Mouse (Mus musculus) erythroblast, embryonic 14.5 days (primary cell): ENCODE measurements around the gene Thsd4. TPM values are rescaled to one million over a fixed set of nuclear protein-coding genes. Genes with fewer than 3 reads are reported as not detected.

Source experiments
- H3K27me3 ChIP-seq: 2 replicates; pipeline ENCODE4 v1.6.1; 2012; ENCODE audit warnings: inconsistent platforms; ENCODE audit not compliant: control insufficient read depth
- H3K36me3 ChIP-seq: 2 replicates; pipeline ENCODE4 v1.6.1; 2012; ENCODE audit warnings: mild to moderate bottlenecking, inconsistent platforms; ENCODE audit not compliant: control insufficient read depth
- H3K4me1 ChIP-seq: 2 replicates; pipeline ENCODE4 v1.6.1; 2012; ENCODE audit warnings: inconsistent platforms; ENCODE audit not compliant: control insufficient read depth
- H3K4me3 ChIP-seq: replicated peaks from 2 replicates; pipeline ENCODE3; 2012; ENCODE audit warnings: moderate library complexity, mild to moderate bottlenecking, inconsistent platforms
- H3K9me3 ChIP-seq: 2 replicates; pipeline ENCODE4 v1.6.1; 2012; ENCODE audit warnings: low read length, inconsistent platforms, mixed read lengths; ENCODE audit not compliant: control insufficient read depth
- GATA1 ChIP-seq: IDR thresholded peaks from 2 replicates; pipeline ENCODE4 v1.6.1; 2012; ENCODE audit warnings: low read length, inconsistent platforms, mixed read lengths
- TAL1 ChIP-seq: IDR thresholded peaks from 3 replicates; pipeline ENCODE4 v1.6.1; 2012; ENCODE audit warnings: low read length, inconsistent platforms, mixed read lengths
- polyA plus RNA-seq: library from polyadenylated mRNA; stranded (reverse); fragments of >175 nt; gene quantifications from 2 replicates; pipeline ENCODE4 v1.2.3, GENCODE M21; 2012

Gene Thsd4
- polyA plus RNA-seq, 1 experiment: 0.01 TPM

DNA sequence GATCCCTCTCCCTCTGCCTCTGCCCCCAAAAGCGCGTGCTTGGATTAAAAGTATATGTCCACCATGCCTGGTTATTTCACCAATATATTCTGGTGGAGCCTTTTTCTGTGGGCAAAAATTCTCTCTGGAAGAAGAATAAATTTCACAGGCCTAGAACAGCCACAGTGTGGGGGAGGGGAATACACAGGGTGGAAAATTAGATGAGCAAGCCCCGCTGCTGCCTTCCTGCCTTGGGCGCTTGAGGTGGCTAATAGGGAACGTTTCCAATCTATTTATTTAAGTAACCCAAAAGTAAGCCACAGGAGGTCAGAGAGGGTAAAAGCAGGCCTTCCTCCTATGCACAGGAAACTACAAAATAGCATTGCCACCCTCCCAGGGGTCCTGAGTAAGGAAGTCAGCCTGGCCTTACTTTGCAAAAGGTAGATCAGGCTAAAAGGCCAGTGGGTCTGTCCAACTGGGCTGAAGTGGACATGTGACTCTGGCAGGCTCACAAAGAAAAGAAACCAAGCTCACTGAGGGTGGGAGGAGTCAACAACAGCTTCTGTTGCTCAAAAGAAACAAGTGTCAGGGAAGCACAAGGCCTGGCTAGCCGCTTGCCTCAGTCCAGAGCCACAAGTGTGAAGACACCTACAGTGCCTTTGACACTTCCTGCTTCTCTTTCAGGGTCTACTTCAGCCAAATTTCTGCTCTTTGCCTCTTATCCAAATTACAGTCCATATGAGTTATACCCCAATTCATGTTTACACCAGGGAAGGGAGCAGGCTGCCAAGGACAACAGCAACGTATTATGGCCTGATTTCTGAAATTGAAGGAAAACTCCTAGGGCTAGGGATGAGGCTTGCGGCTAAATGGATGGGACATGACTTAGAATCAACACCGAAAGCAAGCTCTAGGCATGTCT lies 289.6 kb downstream of the Thsd4 start:
- Histone ChIP-seq H3K4me1 (no peaks in the 10 kb centered on the region), H3K9me3 (no peaks in the 10 kb centered on the region), H3K36me3 (no peaks in the 10 kb centered on the region), H3K27me3 (no peaks in the 10 kb centered on the region), H3K4me3 (no peak overlapping the region)
- TF ChIP-seq TAL1: no peak

DNA sequence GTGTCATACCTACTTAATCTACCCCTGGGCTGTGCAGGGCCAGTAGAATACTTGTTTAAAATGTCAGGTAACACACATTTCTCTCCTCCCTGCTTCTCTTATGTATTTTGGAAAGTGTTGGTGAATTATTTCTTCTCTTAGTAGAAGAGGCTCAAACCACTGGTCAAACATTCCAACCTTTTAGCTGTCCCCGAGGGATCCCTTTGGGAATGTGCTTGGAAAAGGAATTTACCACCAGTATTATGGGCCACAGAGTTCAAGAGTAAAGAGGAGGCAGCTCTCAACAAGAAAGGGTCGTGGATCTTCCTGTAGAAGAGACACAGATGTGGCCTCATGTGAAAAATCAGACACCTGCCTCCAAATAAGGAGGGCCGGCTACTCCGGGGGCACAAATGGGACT lies 292.4 kb downstream of the Thsd4 start:
- H3K9me3 ChIP-seq: no peaks in the 10 kb centered on the region
- H3K27me3 ChIP-seq: no peaks in the 10 kb centered on the region
- no peaks in the 10 kb centered on the region for H3K36me3 ChIP-seq
- TF ChIP-seq GATA1: no peak
- no peak for TF ChIP-seq TAL1
- no peak overlapping the region for H3K4me3 ChIP-seq
- H3K4me1 ChIP-seq: no peaks in the 10 kb centered on the region

DNA sequence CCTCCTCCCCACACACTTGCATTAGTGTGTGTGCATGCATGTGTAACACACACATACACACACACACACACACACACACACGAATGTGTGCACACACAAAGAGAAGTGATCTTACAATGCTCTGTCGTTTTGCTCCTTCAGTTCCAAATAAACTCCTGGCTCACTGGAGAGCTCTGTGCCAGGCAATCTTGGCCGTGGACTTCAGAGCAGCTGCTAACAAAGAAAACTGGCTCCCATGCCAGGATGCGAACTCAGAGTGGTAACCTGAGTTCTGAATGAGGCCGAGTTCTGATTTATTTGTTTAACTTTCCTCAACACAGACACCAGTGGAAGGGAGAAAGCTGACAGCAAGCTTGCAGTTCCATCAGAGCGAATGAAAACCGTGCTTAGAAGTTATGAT lies 294.1 kb downstream of the Thsd4 start:
- Histone ChIP-seq H3K36me3 (no peaks in the 10 kb centered on the region), H3K9me3 (no peaks in the 10 kb centered on the region), H3K27me3 (no peaks in the 10 kb centered on the region), H3K4me3 (no peak overlapping the region), H3K4me1 (no peaks in the 10 kb centered on the region)
- TF ChIP-seq GATA1: no peak
- TF ChIP-seq TAL1: no peak

DNA sequence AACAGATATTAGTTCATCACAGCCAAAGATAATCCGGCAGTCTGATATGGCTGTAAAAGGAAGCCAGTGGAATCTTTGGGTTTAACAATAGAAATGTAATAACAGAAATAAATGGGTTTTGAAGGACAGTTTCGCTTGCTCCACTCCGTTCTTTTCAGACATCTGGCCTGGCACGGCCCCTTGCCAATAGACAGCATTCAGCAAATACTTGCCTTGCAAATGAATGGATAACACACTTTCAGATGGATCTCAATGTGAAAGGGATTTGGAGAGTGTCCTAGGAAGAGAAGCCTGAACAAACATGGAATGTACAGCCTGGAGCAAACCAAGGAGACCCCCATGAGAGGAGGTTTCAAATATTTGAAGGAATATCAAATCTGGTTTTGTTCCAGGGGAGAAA lies 295.2 kb downstream of the Thsd4 start:
- Histone ChIP-seq H3K36me3 (no peaks in the 10 kb centered on the region), H3K4me1 (no peaks in the 10 kb centered on the region), H3K9me3 (no peaks in the 10 kb centered on the region), H3K27me3 (no peaks in the 10 kb centered on the region), H3K4me3 (no peak overlapping the region)
- TF ChIP-seq GATA1: no peak
- no peak for TF ChIP-seq TAL1

DNA sequence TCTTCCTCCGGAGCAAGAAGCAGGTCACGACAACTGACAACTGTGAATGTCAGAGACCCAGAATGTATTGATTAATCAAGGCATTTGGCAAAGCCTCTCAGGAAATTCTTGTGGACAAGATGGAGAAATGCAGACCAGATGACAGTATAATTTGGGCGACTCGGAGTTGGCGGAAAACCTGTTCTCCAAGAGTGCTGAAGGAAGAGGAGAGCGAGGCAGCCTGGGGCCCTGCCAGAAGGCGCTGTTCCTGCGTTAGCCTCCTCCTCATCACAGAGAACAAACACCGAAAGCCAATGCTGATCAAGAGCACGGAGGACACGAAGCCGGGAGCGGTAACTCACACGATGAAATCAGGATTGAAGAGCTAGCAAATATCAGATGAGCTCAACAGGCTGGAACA lies 295.7 kb downstream of the Thsd4 start:
- no peak for TF ChIP-seq GATA1
- no peak for TF ChIP-seq TAL1
- no peaks in the 10 kb centered on the region for H3K27me3 ChIP-seq
- no peaks in the 10 kb centered on the region for H3K36me3 ChIP-seq
- H3K4me1 ChIP-seq: no peaks in the 10 kb centered on the region
- no peaks in the 10 kb centered on the region for H3K9me3 ChIP-seq
- no peak overlapping the region for H3K4me3 ChIP-seq

DNA sequence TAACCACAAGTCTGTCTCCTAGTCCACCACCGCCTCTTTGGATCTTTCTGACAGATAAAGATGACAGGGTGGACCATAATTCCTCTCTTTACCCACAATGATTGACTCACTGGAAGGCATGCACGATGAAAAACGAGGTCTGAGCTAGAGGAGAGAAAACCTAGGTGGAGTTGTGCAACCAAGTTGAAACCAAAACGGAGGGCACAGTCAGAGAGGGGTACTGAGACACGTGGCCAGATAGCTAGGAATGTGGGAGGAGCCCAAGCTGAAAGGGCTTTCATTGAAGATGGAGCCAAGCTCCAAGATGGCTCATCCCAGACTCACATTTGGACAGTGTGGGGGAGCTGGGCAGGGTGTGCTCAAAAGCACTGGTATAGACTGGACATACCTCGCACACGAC lies 296.4 kb downstream of the Thsd4 start:
- H3K36me3 ChIP-seq: no peaks in the 10 kb centered on the region
- H3K4me3 ChIP-seq: no peak overlapping the region
- no peaks in the 10 kb centered on the region for H3K9me3 ChIP-seq
- H3K4me1 ChIP-seq: no peaks in the 10 kb centered on the region
- no peaks in the 10 kb centered on the region for H3K27me3 ChIP-seq
- TF ChIP-seq GATA1: no peak
- TF ChIP-seq TAL1: no peak

DNA sequence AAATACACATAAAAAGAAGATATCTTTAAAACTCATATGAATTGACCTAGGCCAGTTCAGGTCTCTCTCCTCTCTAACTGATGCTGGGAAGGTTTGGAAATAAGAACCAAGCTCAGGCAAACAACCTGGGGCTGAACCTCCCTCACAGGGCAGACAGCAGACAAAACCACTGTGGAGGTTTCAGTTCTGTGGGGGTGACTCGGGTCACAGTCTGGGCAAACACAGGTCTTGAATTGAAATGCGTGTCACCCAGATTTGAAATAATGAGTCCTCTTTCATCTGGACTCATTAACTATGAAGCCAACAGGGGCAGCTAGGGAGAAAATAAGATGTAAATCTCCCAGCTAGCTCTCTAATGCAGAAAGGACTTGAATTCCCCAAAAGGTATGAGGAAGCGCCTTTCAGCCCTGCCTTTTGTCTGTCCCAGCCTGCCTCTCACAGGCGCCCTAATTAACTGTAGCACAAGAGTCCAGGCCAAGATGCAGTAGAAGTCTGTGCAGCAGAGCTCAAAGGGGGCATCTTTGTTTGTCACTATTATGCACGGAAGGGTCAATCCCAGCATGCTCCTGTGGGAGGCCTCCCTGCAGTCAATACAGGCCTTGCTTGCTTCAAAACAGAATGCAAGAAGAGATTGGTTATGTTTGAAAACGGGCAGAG lies 297.7 kb downstream of the Thsd4 start:
- Histone ChIP-seq H3K36me3 (no peaks in the 10 kb centered on the region), H3K9me3 (no peaks in the 10 kb centered on the region), H3K4me3 (no peak overlapping the region), H3K27me3 (no peaks in the 10 kb centered on the region), H3K4me1 (no peaks in the 10 kb centered on the region)
- TF ChIP-seq TAL1: no peak
- no peak for TF ChIP-seq GATA1

DNA sequence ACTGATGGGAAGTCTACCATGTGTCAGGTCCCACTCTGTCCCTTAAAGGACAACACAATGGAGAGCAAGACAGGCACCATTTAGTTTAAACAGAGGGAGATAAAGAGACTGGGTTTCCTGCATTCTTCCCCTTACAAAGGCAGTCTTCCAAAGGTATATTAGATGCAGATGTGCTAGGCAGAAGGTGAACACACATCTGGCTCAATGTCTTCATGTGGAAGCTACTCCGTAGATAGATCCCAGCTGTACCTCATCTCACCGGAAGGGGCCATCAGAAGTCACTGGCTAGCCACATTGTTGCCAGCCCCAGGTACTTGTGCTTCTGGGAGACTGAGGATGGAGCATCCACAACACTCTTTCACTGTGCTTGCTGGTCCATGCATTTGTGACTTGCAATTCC lies 301.4 kb downstream of the Thsd4 start:
- TF ChIP-seq TAL1: no peak
- TF ChIP-seq GATA1: no peak
- Histone ChIP-seq H3K36me3 (no peaks in the 10 kb centered on the region), H3K4me3 (no peak overlapping the region), H3K9me3 (no peaks in the 10 kb centered on the region), H3K27me3 (no peaks in the 10 kb centered on the region), H3K4me1 (no peaks in the 10 kb centered on the region)

DNA sequence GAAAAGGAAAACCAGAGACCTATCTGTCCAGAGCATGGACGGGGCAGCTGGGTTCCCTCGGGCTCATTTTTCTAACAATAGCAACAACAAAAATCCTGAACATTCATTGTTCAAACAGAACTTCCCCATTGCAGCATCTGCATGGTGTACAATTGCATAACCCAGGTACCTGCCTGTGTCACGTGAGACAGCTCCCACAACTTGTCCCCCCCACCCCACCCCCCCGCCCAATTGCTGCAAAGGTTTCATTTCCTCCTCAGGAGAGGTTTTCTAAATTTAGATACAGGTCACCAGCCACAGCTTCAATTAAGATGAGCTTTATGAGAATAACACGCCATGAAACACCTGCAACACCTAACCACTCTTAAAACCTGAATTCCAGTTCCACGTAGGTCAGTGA lies 303.4 kb downstream of the Thsd4 start:
- Histone ChIP-seq H3K4me1 (no peaks in the 10 kb centered on the region), H3K27me3 (no peaks in the 10 kb centered on the region)
- TF ChIP-seq TAL1 (no peak), GATA1 (no peak)

More for the DNA sequence above, 303.4 kb downstream of the Thsd4 start:
- Histone ChIP-seq H3K4me3 (no peak overlapping the region), H3K9me3 (no peaks in the 10 kb centered on the region), H3K36me3 (no peaks in the 10 kb centered on the region)
